Mouse (Mus musculus) kidney, postnatal 25 days (tissue): ENCODE results near the gene Wasf2.

Experiments used
- DNase-seq, 2 experiments: peaks; one replicate each; pipeline ENCODE4 v3.0.0; 2021; ENCODE audit warnings: mixed read lengths in 2 of 2

Gene Wasf2

DNA sequence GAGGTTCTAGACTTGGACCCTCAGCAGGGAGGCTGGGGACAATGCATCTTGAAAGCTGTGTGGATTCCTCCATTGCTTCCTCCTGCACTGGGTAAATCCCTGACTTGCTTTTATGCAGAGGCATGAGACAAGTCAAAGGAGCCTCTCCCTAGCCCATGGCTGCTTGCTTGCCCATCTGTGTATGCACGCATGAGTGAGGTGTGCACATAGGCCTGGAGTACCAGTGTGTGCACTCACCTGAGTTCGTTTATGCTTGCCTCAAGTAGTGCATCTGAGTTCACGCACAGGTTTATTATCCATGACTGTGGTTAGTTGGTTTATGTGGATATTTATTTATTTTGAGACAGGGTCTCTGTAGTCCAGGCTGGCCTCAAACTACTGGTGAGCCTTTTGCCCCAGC is 71.9 kb downstream of the Wasf2 start:
- no peak for DNase-seq

- DNase-seq: no peak
Observed at GRCm38 (mm10) chr4:133203591-133203990, 73.3 kb downstream of the Wasf2 start.

- no peak for DNase-seq
Observed at GRCm38 (mm10) chr4:133204379-133204778, 74.1 kb downstream of the Wasf2 start.

GRCm38 (mm10) chr4:133209366-133209765 is 79.1 kb downstream of the Wasf2 start:
- DNase-seq: peak; percentile 65 to 71

DNA sequence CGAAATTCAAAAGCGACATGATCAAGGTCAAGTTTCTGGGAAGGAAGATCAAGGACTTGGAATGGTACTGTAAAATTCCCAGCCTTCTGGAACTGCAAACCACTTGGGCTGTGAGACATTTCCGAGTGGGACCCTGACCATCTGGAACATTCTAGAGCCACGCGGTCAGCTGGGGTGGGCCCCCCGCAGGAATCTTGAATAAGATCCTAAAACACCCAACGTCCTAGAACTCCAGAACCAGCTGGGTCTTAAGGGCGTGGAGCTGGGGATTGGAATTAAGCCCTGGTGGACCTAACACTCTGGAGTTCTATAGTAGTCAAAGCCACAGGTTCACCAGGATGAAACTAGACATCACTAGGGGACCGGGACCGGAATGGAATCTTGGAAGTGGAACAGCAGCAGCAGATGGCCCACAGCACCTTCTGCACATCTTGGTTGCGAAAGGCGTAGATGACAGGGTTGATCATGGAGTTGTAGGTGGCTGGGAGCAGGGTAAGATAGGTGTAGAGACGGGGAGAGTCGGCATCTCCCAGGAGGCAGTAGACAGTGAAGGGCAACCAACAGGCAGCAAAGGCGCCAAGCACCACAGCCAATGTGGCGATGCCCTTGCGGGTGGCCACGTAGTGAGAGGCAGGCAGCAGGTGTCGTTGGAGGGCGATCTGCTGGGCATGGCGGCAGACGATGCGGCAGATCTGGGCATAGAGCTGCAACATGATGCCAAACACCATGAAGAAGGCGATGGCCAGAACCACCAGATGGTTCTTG is 79.9 kb downstream of the Wasf2 start:
- DNase-seq: no peak

DNA sequence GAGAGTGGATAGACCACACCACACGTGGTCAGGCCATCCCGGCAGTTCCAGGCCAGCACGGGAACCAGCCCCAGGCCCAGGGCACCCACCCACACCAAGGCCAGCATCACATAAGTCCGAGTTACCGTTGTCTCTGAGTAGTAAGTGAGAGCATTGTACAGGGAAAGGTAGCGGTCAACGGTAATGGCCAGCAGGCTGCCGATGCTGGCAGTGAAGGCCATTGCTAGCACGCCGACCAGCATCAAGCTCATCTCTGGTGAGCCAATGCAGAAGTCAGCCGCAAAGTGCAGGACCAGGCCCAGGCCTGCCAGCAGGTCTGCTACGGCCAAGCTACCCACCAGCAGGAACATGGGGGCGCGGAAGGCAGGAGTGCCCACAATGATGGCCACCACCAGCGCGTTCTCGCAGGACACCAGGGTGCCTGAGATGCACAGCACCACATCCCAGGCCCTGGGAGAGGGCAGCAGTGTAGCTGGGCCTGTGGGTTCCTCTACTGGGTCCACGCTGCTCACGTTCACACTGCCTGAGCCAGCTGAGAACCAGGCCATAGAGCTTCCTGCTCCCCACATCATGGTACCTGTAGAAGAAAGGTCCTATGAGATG is 80.6 kb downstream of the Wasf2 start:
- DNase-seq: no peak

DNA sequence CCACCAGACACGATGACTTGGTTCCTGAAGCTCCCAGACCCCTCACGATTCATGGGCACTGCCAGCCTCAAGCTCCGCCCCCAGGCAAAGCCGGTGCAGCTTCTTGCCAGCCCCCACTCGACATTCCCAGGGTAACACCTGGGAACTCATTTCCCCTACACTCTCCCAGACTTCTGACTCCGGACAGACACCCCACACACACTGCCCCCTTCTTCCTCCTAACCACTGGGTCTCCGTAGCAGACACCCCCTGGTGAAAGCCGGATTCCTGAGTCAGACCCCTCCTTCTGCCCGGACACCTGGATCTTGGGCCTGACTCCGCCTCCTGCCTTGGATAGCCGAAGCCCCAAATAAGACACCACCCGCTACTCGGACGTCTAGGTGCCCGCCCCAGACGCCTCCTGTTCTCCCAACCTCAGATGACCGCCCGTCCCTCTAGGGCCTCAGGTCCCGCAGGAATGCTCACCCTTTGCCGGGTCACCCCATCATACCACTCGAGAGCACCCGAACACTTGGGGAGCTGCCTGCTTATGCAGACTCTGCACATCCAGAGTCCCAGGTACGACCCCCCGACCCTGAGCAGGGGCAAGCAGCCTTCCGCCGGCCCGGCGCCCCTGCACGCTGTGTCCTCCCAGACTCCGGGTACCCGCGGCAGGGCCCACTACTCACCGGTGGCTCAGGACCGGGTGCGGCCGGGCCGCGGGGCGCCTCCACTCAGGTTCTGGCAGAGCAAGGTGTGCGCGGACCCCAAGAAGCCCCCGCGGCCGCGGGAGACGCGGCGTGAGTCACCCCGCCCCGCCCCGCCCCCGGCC is 81.7 kb downstream of the Wasf2 start, which contains the start of the genes Cd164l2 and Gpr3:
Gene Cd164l2 (plus strand): TSS at position 381 of the 811 bp plus-strand sequence.
Gene Gpr3 (minus strand): TSS at position 786 of the 811 bp plus-strand sequence.
- DNase-seq: no peak

GRCm38 (mm10) chr4:133212562-133213267 is 82.4 kb downstream of the Wasf2 start:
- peak; percentile 86 to 90 for DNase-seq

- DNase-seq: peak; percentile 38 to 72
Observed at GRCm38 (mm10) chr4:133213268-133213590, 82.9 kb downstream of the Wasf2 start.

DNA sequence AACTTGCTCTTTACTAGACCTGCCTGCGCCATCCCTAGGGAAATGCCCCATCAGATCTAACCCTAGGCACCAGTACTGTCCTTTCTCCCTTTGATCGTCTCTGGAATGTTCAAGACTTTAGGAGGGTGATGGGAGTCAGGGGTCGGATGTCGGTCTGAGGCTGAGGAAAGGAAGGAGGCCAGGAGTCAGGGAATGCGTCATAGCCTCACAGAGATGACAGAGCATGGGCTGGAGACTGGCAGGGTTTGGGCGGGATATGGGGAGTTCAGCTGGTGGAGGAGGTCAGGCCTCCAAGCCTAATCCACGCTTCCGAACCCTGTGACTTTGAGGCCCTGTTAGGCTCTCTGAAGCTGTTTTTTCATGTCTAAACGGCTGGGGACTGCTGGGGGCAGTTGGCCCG is 83.4 kb downstream of the Wasf2 start:
- DNase-seq: no peak

- peak; percentile 79 for DNase-seq
Observed at GRCm38 (mm10) chr4:133217641-133218040, 87.3 kb downstream of the Wasf2 start.

- DNase-seq: no peak
Observed at GRCm38 (mm10) chr4:133218745-133219144, 88.4 kb downstream of the Wasf2 start.

DNA sequence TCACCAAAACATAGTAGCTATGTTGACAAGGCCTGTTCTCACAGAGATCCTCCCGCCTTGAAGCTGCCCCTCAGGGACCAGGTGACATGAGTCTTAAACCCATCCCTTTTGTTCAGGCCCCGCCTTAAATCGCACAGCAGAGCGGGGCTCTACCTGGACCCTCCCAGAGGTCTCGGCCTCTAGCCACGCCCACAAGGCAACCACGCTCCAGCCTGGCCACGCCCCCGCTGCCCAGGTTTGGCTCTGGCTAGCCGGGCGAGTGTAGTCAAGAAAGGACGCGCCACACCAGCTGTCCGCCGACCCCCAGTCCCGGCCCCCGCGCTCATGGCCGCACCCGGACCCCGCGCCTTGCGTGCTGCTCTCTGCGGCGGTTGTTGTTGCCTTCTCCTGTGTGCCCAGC is 90.4 kb downstream of the Wasf2 start:
- DNase-seq: peak; percentile 79 to 85

DNA sequence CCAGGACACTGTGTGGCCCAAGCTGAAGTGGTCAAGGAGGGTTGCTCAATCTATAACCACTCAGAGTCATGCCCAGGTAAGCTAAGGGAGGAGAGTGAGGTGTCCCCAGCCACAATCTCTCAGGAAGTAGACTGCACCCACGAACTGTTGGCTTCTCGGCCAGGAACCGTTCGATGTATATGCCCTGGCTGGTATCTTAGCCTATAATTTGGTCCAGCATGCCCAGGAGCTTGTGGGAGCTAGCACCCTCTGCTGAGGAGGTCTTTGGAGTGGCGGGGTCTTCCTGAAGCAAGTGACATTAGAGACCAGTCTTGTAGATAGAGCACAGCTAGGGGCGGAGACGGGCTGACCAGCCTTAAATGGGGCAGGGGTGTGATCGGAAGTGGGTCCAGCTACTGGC is 91.4 kb downstream of the Wasf2 start:
- DNase-seq: no peak

- DNase-seq: no peak
Observed at GRCm38 (mm10) chr4:133223875-133224274, 93.6 kb downstream of the Wasf2 start.

DNA sequence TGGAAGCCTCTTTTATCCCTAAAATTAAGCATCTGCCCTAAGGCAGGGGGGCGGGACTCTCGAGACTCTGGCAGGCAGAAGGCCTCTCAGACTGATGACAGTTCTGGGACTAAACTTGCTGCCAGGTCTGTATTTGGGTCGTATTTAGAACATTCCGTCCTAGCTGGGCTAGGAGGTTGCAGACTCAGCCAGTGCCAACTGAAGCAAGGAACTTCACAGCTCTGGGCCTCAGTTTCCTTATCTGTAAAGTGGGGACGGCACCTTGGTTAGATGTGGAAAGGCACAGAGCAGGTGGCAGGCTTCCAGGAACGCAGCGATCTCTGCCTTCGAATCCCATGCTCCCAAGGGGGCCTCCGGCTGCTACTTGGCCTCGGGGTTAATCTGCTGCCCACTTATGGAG is 95.8 kb downstream of the Wasf2 start:
- no peak for DNase-seq

DNA sequence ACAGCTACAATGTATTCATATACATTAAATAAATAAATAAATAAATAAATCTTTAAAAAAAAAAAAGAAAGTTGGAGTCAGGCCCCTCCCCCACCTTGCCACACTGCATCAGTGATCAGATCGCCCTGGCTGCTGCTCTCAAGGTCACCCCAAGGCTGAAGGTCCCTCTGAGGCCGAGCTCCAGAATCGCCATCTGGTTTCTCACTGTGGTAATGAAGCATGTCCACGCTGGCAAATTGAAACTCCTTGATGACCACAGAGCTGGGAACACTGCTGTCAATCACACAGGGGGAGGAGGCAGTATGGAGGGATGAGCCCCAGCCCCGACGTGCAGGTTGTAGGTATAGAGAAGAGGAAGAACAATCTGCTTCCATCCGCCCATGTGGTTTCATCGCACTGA is 97.3 kb downstream of the Wasf2 start:
- peak; percentile 24 to 59 for DNase-seq

DNA sequence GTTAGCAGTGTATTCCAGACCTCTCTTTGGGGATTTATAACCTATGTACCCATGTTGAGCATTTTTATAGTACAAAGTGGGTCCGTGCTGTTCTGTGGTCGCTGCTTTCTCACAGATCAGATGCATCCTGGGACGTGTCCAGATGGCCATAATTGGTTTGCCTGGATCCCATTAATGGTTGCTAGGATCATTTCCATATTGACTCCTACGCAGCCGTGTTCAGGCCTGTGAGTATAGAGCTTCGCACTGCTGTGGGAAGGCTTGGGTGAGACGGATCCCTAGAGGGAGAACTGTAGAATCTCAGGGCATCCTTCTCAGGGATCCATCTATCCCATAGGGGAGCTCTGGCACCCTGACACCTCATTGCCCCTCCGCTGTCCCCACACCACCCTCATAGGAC is 99.3 kb downstream of the Wasf2 start:
- no peak for DNase-seq

DNA sequence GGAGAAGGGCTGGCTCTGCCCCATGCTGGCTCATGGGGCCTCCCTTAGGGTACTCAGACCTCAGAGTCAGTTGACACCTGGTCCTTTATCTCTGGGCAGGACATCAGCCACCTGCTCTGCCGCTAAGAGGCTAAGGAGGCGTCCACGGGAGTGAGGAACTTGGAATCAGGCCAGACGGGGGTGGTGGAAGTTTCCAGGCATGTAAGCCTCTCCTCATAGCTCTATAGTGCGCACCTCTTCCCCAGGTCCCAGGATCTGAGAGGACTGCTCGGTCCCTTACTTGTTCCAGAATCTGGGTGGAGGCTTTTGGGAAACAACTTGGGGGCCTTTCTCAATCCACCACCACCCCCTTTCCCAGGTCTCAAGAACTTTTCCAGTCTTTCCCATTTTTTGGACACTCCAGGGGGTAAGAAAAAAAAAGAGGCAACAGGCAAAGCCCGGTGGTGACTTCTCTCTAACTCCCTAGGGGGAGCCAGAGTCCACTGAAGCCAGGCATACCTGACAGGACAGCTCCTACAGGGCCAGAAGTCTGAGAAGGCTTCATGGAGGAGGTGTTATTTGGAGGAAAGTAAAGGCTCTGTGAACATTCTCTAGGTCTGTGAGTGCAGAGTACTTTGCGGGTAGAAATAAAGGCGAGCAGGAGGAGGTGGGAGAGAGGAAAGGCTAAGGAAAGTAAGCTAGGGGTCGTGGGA is 103.1 kb downstream of the Wasf2 start:
- DNase-seq: peak; percentile 76 to 80

DNA sequence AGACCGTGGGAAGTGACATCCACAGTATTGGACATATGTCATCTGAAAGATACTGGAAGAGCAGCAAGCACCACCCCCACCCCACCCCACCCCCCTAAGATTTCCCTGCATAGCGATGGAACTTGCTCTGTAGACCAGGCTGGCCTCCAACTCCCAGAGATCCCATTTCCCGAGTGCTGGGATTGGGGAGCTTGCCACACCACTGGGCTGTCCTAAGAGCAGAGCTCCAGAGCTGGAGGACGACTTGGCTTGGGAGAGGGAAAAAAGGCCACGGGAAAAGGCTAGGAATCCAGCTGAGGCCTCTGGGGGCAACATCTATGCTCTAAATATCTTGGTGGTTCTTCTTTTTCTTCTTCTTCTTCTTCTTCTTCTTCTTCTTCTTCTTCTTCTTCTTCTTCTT is 104.5 kb downstream of the Wasf2 start:
- no peak for DNase-seq

GRCm38 (mm10) chr4:133235415-133235814 is 105.1 kb downstream of the Wasf2 start:
- DNase-seq: no peak

GRCm38 (mm10) chr4:133237911-133238310 is 107.6 kb downstream of the Wasf2 start:
- DNase-seq: no peak
